Mouse (Mus musculus): ENCODE measurements around the gene Map3k5. TPM values are rescaled to one million over a fixed set of nuclear protein-coding genes. Genes with fewer than 3 reads are reported as not detected.

The Map3k5 gene
- total RNA-seq, 2 experiments from 2014 or later: 8.6 to 15.2 TPM

- intact Hi-C loops (cut with DNase I): no loop called here
- TF ChIP-seq CTCF (IDR thresholded peaks at IDR 0.05): peak; percentile 44
- Histone ChIP-seq H3K27ac (no peak overlapping the region), H3K4me3 (no peak overlapping the region)
- no peak for DNase-seq
Observed at GRCm38 (mm10) chr10:20152131-20152530, 217.9 kb downstream of the Map3k5 start.

DNA sequence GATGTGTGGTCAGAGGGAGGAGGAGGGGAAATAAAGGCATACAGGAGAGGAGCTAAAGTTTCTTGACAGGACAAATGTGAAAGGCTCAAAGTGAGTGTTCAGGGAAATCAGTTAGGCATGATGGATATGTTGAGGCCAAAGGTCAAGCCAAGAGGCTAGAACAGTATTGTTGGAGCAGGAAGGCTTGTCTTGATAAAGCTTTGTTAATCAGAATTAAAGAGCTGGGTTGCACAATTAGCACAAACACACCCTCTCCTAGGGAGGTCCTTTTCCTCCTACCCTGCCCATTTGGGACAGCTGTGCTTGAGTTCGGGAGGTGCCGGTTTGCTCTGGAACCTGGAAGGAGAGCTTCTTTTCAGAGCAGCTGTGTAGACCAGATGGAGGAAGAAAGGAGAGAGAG lies 219.2 kb downstream of the Map3k5 start:
- TF ChIP-seq CTCF (IDR thresholded peaks at IDR 0.05): no peak
- DNase-seq: no peak
- Histone ChIP-seq H3K27ac (no peak overlapping the region), H3K4me3 (no peak overlapping the region)
- intact Hi-C loops (cut with DNase I): no loop called here

DNA sequence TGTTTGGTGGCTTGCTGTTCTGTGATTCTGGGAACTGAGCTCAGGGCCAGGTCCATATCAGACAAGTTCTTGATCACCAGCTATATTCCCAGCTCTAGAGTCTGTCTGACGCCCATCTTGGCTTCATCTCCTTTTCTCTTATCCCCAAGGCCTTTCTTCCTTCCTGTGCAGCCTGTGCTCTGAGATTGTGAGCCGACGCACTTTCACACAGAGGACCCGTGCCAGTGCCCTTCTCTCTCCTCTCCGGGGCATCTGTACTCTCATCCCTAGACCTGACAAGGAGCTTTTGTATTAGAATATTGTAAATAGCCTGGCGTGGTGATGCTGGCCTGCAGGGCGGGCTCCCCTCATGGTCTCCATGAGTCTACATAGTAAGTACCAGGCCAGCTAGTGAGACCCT lies 221.1 kb downstream of the Map3k5 start:
- no peak overlapping the region for H3K4me3 ChIP-seq
- no peak overlapping the region for H3K27ac ChIP-seq
- DNase-seq: no peak
- intact Hi-C loops (cut with DNase I): no loop called here
- no peak for TF ChIP-seq CTCF (IDR thresholded peaks at IDR 0.05)

- intact Hi-C loops (cut with DNase I): no loop called here
- H3K4me3 ChIP-seq: no peak overlapping the region
- no peak overlapping the region for H3K27ac ChIP-seq
- no peak for DNase-seq
- no peak for TF ChIP-seq CTCF (IDR thresholded peaks at IDR 0.05)
Observed at GRCm38 (mm10) chr10:20157021-20157726, 222.9 kb downstream of the Map3k5 start.

DNA sequence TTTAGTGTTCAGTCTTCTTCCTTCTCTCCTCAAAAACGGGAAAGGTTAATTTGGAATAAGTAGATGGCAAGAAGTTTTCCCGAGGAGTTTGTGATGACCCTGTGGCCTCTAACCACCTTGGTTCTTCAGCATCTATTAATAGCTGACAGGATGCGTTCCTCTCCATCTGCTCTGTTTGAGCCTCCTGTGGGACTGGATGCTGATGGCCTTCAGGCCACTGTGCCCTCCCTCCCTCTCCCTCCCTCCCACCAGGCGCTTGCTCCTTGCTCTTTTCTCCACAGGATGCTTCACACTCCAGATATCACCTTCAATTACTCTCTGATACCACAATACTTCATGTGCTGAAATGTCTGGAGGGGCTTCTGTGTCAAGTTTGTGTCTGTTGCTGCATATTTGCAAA lies 224.5 kb downstream of the Map3k5 start:
- intact Hi-C loops (cut with DNase I): no loop called here
- Histone ChIP-seq H3K27ac (no peak overlapping the region), H3K4me3 (no peak overlapping the region)
- TF ChIP-seq CTCF (IDR thresholded peaks at IDR 0.05): no peak
- no peak for DNase-seq

GRCm38 (mm10) chr10:20159308-20159707 lies 225.0 kb downstream of the Map3k5 start:
- Histone ChIP-seq H3K27ac (no peak overlapping the region), H3K4me3 (no peak overlapping the region)
- intact Hi-C loops (cut with DNase I): no loop called here
- no peak for DNase-seq
- no peak for TF ChIP-seq CTCF (IDR thresholded peaks at IDR 0.05)

DNA sequence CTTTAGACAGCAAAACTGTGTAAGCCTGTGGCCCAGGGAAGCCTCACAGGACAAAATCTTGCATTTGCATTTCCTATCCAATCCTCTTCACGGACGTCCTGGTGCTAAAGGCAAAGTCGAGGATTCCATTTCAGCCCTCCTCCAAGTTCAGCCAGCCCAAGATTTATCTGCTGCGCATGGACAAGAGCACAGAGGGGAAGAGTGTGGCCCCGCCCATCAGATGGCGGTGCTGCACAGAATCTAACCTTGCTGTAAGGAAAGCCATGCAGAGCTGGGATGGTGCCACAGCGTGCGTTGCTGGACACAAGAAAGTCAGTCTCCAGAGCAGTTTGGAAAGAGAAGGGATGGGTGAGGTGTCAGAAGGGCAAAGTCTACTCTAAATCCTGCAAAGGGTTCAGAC lies 226.6 kb downstream of the Map3k5 start:
- no peak for DNase-seq
- intact Hi-C loops (cut with DNase I): no loop called here
- TF ChIP-seq CTCF (IDR thresholded peaks at IDR 0.05): no peak
- H3K27ac ChIP-seq: no peak overlapping the region
- H3K4me3 ChIP-seq: no peak overlapping the region

DNA sequence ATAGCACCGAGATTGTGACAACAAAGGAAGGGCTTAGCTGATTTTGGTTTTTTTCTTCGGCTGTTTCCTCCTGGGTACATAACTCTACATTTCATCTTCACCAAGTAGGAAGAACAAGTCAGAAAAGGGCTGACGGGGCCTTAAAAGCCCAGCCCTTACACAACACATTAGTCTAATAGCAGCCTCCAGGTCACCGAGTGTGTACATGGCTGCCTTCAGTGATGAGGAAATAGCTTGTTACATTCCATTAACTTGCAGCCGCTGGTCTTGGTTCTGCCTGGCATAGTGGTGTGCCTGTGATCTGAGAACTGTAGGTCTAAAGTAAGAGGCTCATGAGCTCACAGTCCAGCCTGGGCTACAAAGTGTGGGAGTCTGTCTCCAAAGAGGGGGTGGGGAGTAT lies 230.5 kb downstream of the Map3k5 start:
- no peak for DNase-seq
- Histone ChIP-seq H3K27ac (no peak overlapping the region), H3K4me3 (no peak overlapping the region)
- no peak for TF ChIP-seq CTCF (IDR thresholded peaks at IDR 0.05)
- intact Hi-C loops (cut with DNase I): no loop called here

- Histone ChIP-seq H3K4me3 (no peak overlapping the region), H3K27ac (no peak overlapping the region)
- DNase-seq: no peak
- TF ChIP-seq CTCF (IDR thresholded peaks at IDR 0.05): no peak
- intact Hi-C loops (cut with DNase I): no loop called here
Observed at GRCm38 (mm10) chr10:20166797-20167196, 232.5 kb downstream of the Map3k5 start.

DNA sequence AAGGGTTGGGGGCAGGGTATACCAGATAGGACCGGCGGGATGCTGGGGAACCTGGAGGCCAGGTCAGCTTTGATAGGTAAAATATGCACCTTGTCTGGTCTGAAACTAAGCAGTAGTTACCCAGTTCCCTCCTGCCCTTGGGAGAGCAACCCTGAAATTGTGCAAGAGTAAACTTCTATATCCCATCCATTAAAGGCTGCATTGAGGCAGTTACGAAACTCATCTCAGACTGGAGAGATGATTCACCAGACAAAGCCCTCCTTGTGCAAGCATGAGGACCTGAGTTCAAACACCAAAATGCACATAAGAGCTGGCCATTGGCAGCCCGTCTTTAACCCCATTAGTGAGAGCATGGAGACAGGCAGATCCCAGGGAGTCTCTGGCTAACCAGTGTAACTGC lies 233.2 kb downstream of the Map3k5 start:
- TF ChIP-seq CTCF (IDR thresholded peaks at IDR 0.05): no peak
- H3K4me3 ChIP-seq: no peak overlapping the region
- intact Hi-C loops (cut with DNase I): no loop called here

GRCm38 (mm10) chr10:20169182-20169674 lies 235.0 kb downstream of the Map3k5 start:
- DNase-seq: no peak

More for the DNA sequence above, 233.2 kb downstream of the Map3k5 start:
- DNase-seq: no peak
- H3K27ac ChIP-seq: no peak overlapping the region

DNA sequence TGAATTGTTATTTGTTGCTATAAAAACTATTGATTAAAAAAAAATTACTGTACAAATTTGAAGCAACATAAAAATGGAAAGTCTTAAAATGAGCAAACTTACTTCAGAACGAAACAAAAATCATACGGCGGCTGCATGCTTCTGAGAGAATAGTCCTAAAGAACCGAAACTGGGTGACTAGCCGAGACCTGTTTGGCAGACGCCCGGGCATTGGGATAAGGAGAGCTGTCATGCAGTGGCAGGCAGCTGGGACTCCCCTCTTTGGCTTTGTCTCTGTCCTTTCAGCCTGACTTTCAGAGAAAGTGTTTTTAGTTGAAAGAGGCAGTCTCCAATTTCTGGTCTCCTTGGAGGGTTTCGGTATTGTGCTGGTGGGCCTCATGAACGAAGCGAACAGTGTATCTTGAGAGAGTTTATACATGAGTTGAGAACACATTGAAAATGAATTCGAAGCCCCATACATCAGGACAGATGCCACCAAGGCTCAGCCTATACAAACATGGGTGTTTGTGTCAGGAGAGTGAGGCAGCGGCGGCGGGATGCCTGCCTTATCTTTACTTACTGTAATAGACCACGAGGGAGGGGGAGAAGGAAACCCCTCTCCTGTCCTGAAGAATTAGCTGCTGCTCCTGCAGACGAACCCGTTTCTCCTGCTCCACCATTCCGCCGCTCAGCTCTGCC lies 235.8 kb downstream of the Map3k5 start:
- no peak for DNase-seq
- no peak overlapping the region for H3K27ac ChIP-seq
- intact Hi-C loops (cut with DNase I): no loop called here
- no peak for TF ChIP-seq CTCF (IDR thresholded peaks at IDR 0.05)
- peak overlapping the region; percentile 58 for H3K4me3 ChIP-seq

More at GRCm38 (mm10) chr10:20169182-20169674, 235.0 kb downstream of the Map3k5 start:
- H3K27ac ChIP-seq: no peak overlapping the region
- intact Hi-C loops (cut with DNase I): no loop called here
- no peak for TF ChIP-seq CTCF (IDR thresholded peaks at IDR 0.05)
- no peak overlapping the region for H3K4me3 ChIP-seq

GRCm38 (mm10) chr10:20170605-20171088 lies 236.4 kb downstream of the Map3k5 start:
- intact Hi-C loops (cut with DNase I): no loop called here
- peak overlapping the region; percentile 58 for H3K4me3 ChIP-seq
- TF ChIP-seq CTCF (IDR thresholded peaks at IDR 0.05): peak; percentile 69
- no peak overlapping the region for H3K27ac ChIP-seq
- peak; percentile 58 for DNase-seq

All from gastrocnemius, adult 2 months (tissue).